Mouse (Mus musculus): ENCODE results near the gene Adcy5.

The Adcy5 gene

GRCm38 (mm10) chr16:35318397-35318796 lies 163.7 kb downstream of the Adcy5 start:
- no peak for DNase-seq (ENCODE audit: low spot score)

GRCm38 (mm10) chr16:35319335-35319734 lies 164.7 kb downstream of the Adcy5 start:
- DNase-seq (ENCODE audit: low spot score), result peak; percentile 43

DNA sequence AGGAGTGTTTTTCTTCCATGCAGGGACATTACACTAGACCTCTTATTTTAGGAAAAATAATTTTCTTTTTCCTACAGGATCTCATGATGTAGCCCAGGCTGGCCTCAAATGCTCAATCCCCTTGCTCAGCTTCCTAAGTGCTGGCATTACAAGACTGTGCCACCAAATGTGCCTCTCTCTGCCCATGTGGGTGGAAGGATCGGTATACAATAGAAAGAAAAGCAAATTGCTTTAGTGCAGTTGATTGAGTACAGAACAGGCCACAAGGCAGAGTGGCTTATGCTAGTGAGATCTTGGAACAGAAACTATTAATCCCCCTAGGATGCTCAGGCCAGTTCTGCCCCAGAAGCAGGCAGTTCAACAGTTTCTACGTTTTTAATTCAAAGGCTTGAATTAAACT lies 165.1 kb downstream of the Adcy5 start:
- no peak for DNase-seq (ENCODE audit: low spot score)

- no peak for DNase-seq (ENCODE audit: low spot score)
These were observed 175.8 kb downstream of the Adcy5 start for GRCm38 (mm10) chr16:35330451-35330850.

Measured in left cerebral cortex, adult 11 months (tissue).